Mouse (Mus musculus): ENCODE measurements around the gene Sh2b2.
A peak's percentile ranks its signal among the peaks of the same experiment; 100 is the strongest.

Sh2b2 gene

GRCm38 (mm10) chr5:136230348-136231035 lies 15.9 kb downstream of the Sh2b2 start:
- H3K4me3 ChIP-seq (replicated peaks; ENCODE audit: low read length) = no peak overlapping the region
- no peak for TF ChIP-seq POU5F1 (IDR thresholded peaks at IDR 0.05; ENCODE audit: borderline replicate concordance, low read length)
- H3K9me3 ChIP-seq (ENCODE audit: low read length) = no peaks in the 10 kb centered on the region
- no peaks in the 10 kb centered on the region; the same call in 1 of the 2 replicates for H3K36me3 ChIP-seq (ENCODE audit: insufficient read depth, low read length)
- H3K27me3 ChIP-seq (ENCODE audit: insufficient read depth, low read length) = peaks cover 81% of the 10 kb centered on the region
- peaks cover 22% of the 10 kb centered on the region for H3K4me1 ChIP-seq (replicated peaks; ENCODE audit: low read depth, low read length)

GRCm38 (mm10) chr5:136226246-136226876 lies 20.0 kb downstream of the Sh2b2 start:
- peaks cover 44% of the 10 kb centered on the region for H3K27me3 ChIP-seq (ENCODE audit: insufficient read depth, low read length)
- no peaks in the 10 kb centered on the region; the same call in 1 of the 2 replicates for H3K36me3 ChIP-seq (ENCODE audit: insufficient read depth, low read length)
- H3K4me3 ChIP-seq (replicated peaks; ENCODE audit: low read length) = no peak overlapping the region
- H3K9me3 ChIP-seq (ENCODE audit: low read length) = peaks cover 13% of the 10 kb centered on the region; the same call in 1 of the 2 replicates
- no peak for TF ChIP-seq POU5F1 (IDR thresholded peaks at IDR 0.05; ENCODE audit: borderline replicate concordance, low read length)
- no peak for TF ChIP-seq CTCF (conservative IDR thresholded peaks at IDR 0.05; ENCODE audit: low read length)
- no peak for TF ChIP-seq NANOG (IDR thresholded peaks at IDR 0.05; ENCODE audit: borderline replicate concordance, low read length)
- peaks cover 11% of the 10 kb centered on the region for H3K4me1 ChIP-seq (replicated peaks; ENCODE audit: low read depth, low read length)

- H3K27me3 ChIP-seq (ENCODE audit: insufficient read depth, low read length) = peaks cover 19% of the 10 kb centered on the region; the same call in 1 of the 2 replicates
- no peaks in the 10 kb centered on the region for H3K36me3 ChIP-seq (ENCODE audit: insufficient read depth, low read length)
- TF ChIP-seq POU5F1 (IDR thresholded peaks at IDR 0.05; ENCODE audit: borderline replicate concordance, low read length) = no peak
- TF ChIP-seq NANOG (IDR thresholded peaks at IDR 0.05; ENCODE audit: borderline replicate concordance, low read length) = no peak
- no peak for TF ChIP-seq CTCF (conservative IDR thresholded peaks at IDR 0.05; ENCODE audit: low read length)
- H3K4me3 ChIP-seq (replicated peaks; ENCODE audit: low read length) = peak overlapping the region; percentile 71
- H3K4me1 ChIP-seq (replicated peaks; ENCODE audit: low read depth, low read length) = peaks cover 17% of the 10 kb centered on the region
- H3K9me3 ChIP-seq (ENCODE audit: low read length) = peaks cover 11% of the 10 kb centered on the region
Measured at GRCm38 (mm10) chr5:136218585-136218984, 27.8 kb downstream of the Sh2b2 start.

GRCm38 (mm10) chr5:136217932-136218381 lies 28.4 kb downstream of the Sh2b2 start:
- H3K36me3 ChIP-seq (ENCODE audit: insufficient read depth, low read length) = no peaks in the 10 kb centered on the region
- TF ChIP-seq POU5F1 (IDR thresholded peaks at IDR 0.05; ENCODE audit: borderline replicate concordance, low read length) (no peak), CTCF (conservative IDR thresholded peaks at IDR 0.05; ENCODE audit: low read length) (no peak), NANOG (IDR thresholded peaks at IDR 0.05; ENCODE audit: borderline replicate concordance, low read length) (no peak)
- H3K9me3 ChIP-seq (ENCODE audit: low read length) = peaks cover 5% of the 10 kb centered on the region
- peaks cover 19% of the 10 kb centered on the region; the same call in 1 of the 2 replicates for H3K27me3 ChIP-seq (ENCODE audit: insufficient read depth, low read length)
- H3K4me1 ChIP-seq (replicated peaks; ENCODE audit: low read depth, low read length) = peaks cover 17% of the 10 kb centered on the region
- no peak overlapping the region for H3K4me3 ChIP-seq (replicated peaks; ENCODE audit: low read length)

DNA sequence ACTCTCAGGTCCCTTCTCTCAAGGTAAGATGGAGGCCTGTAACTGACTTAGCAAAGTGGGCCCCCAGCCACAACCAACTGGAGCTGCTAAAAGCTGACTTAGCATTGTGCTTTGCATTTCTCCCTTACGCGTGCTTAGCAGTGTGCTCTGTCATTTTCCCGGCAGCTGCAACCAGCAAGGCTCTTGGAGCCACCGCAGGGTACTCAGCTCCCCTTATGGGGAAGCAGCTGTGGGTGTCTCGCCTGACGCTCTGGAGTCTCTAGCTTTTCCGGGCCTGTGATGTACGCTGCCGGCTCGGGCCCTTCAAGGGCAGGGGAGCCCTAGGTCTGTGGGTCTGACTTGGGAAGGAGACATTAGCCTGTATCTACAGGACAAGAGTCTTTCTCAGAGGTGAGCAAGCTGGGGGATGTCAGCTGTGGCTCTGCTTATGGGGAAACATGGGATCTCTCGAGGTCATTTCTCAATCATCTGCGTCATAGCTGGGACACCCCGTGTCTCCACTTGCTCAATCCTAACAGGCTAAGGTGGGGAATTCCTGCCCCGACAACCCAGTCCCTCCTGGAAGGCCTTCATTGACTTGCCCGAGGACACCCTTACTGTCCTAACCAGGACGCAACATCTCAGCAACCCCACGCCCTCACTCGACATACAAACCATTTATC lies 29.2 kb downstream of the Sh2b2 start:
- Histone ChIP-seq H3K4me1 (replicated peaks; ENCODE audit: low read depth, low read length) (peaks cover 17% of the 10 kb centered on the region), H3K36me3 (ENCODE audit: insufficient read depth, low read length) (no peaks in the 10 kb centered on the region), H3K4me3 (replicated peaks; ENCODE audit: low read length) (no peak overlapping the region), H3K9me3 (ENCODE audit: low read length) (peaks cover 10% of the 10 kb centered on the region), H3K27me3 (ENCODE audit: insufficient read depth, low read length) (peaks cover 19% of the 10 kb centered on the region; the same call in 1 of the 2 replicates)
- TF ChIP-seq NANOG (IDR thresholded peaks at IDR 0.05; ENCODE audit: borderline replicate concordance, low read length) (no peak), CTCF (conservative IDR thresholded peaks at IDR 0.05; ENCODE audit: low read length) (no peak), POU5F1 (IDR thresholded peaks at IDR 0.05; ENCODE audit: borderline replicate concordance, low read length) (no peak)

GRCm38 (mm10) chr5:136215958-136216357 lies 30.4 kb downstream of the Sh2b2 start:
- H3K4me1 ChIP-seq (replicated peaks; ENCODE audit: low read depth, low read length) = peaks cover 17% of the 10 kb centered on the region
- H3K4me3 ChIP-seq (replicated peaks; ENCODE audit: low read length) = no peak overlapping the region
- H3K36me3 ChIP-seq (ENCODE audit: insufficient read depth, low read length) = no peaks in the 10 kb centered on the region
- TF ChIP-seq NANOG (IDR thresholded peaks at IDR 0.05; ENCODE audit: borderline replicate concordance, low read length) (no peak), CTCF (conservative IDR thresholded peaks at IDR 0.05; ENCODE audit: low read length) (no peak), POU5F1 (IDR thresholded peaks at IDR 0.05; ENCODE audit: borderline replicate concordance, low read length) (no peak)
- H3K27me3 ChIP-seq (ENCODE audit: insufficient read depth, low read length) = peaks cover 19% of the 10 kb centered on the region; the same call in 1 of the 2 replicates
- peaks cover 19% of the 10 kb centered on the region for H3K9me3 ChIP-seq (ENCODE audit: low read length)

DNA sequence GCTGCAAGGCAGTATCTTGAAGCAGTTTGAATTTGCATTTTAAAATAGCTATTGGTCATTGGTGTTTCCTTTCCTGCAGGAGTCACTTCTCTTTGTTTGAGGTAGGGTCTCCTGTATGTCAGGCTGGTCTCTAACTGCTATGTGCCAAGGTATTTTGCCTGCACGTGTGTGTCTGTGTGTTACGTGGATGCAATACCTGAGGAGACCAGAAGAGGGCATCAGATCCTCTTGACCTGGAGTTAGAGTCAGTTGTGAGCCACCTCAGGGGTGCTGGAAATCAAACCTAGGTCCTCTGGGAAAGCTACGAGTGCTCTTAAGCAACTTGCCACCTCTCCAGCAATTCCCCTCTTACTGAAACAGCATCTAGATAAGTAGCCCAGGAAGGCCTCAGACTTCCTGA lies 31.1 kb downstream of the Sh2b2 start:
- Histone ChIP-seq H3K27me3 (ENCODE audit: insufficient read depth, low read length) (peaks cover 18% of the 10 kb centered on the region; the same call in 1 of the 2 replicates), H3K4me1 (replicated peaks; ENCODE audit: low read depth, low read length) (peaks cover 17% of the 10 kb centered on the region), H3K4me3 (replicated peaks; ENCODE audit: low read length) (no peak overlapping the region), H3K36me3 (ENCODE audit: insufficient read depth, low read length) (no peaks in the 10 kb centered on the region), H3K9me3 (ENCODE audit: low read length) (peaks cover 25% of the 10 kb centered on the region)
- no peak for TF ChIP-seq POU5F1 (IDR thresholded peaks at IDR 0.05; ENCODE audit: borderline replicate concordance, low read length)
- TF ChIP-seq CTCF (conservative IDR thresholded peaks at IDR 0.05; ENCODE audit: low read length) = peak; percentile 57
- no peak for TF ChIP-seq NANOG (IDR thresholded peaks at IDR 0.05; ENCODE audit: borderline replicate concordance, low read length)

DNA sequence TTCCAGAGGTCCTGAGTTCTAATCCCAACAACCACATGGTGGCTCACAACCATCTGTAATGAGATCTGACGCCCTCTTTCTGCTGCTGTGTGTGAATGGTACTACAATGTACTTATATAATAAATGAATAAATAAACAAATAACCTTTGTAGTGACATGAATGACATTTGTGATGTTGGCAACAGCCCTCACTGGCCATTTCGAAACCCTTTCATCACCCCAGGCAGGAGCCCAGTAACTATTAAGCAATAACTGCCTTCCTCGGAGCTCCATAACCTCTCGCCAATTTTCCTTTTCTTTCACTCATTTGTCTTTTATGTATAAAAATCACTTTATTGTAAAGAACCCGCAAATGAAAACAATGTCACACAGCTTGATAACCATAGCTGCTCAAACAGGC lies 32.6 kb downstream of the Sh2b2 start:
- no peak overlapping the region for H3K4me3 ChIP-seq (replicated peaks; ENCODE audit: low read length)
- peaks cover 9% of the 10 kb centered on the region for H3K4me1 ChIP-seq (replicated peaks; ENCODE audit: low read depth, low read length)
- H3K27me3 ChIP-seq (ENCODE audit: insufficient read depth, low read length) = peaks cover 4% of the 10 kb centered on the region; the same call in 1 of the 2 replicates
- H3K9me3 ChIP-seq (ENCODE audit: low read length) = peaks cover 40% of the 10 kb centered on the region
- TF ChIP-seq POU5F1 (IDR thresholded peaks at IDR 0.05; ENCODE audit: borderline replicate concordance, low read length) (no peak), NANOG (IDR thresholded peaks at IDR 0.05; ENCODE audit: borderline replicate concordance, low read length) (no peak), CTCF (conservative IDR thresholded peaks at IDR 0.05; ENCODE audit: low read length) (no peak)
- H3K36me3 ChIP-seq (ENCODE audit: insufficient read depth, low read length) = no peaks in the 10 kb centered on the region
